8 mouse cellular contexts compared by ENCODE assay signal in the genomic region with DNA sequence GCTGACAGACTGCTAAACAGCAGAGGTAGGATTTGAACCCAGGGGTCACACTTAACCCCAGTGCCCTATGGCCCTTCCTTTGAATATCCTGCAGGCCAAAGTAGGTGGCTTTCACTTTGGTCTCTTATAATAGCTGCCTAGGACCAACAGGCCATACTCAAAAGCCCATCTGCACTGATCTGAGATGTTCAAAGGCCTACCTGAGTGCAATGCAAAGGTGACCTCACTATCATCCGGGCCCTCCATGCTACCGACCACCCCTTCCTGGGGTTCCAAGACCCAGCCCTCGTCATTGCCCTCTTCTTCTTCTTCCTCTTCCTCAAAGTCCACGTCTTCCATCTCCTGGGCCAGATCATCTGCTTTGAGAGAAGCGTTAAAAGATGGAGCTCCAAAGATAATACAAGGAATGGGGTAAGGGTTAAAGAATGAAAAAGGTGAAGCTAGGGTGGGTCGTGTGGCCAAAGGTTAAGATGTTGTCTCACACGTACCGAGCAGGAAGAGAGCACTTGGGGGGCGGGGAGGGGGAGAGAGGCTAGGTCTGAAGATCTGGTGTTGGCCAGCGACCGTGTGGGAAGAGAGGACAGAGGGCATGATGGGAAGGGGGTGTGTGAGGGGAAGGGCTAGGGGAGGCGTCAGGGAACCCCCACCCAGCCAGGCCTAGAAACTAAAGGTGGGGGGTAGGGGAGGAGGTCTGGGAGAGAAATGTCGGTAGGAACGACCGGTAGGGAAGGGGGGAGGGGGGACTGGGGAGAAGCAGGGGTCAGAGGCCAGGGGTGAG. TPM values are rescaled to one million over a fixed set of nuclear protein-coding genes. Genes with fewer than 3 reads are reported as not detected.
DNase-seq lines count a peak whose midpoint lies in the region; ATAC-seq and TF ChIP-seq lines count a peak whose summit lies in the region.

No protein-coding gene starts in this region.

- ATAC-seq in liver, embryonic 14.5 days (ENCODE audit: insufficient read depth) = peak; percentile 32
- ATAC-seq in neural tube, embryonic 12.5 days (ENCODE audit: low FRiP score, low read depth) = peak; percentile 52

- peak overlapping the region; percentile 96 for H3K4me2 ChIP-seq in liver, embryonic 14.5 days (ENCODE audit: low read depth)
- peak overlapping the region; percentile 83 for H3K4me2 ChIP-seq in neural tube, embryonic 12.5 days (replicated peaks)

- no peak for TF ChIP-seq EP300 in heart, adult 2 months (IDR thresholded peaks at IDR 0.05; ENCODE audit: insufficient read depth, low read depth, low read length)
- no peak for TF ChIP-seq EP300 in liver, embryonic 14.5 days (IDR thresholded peaks at IDR 0.05; ENCODE audit: low read depth)

- no peaks in the 10 kb centered on the region for H3K9me3 ChIP-seq in liver, embryonic 14.5 days (ENCODE audit: control insufficient read depth, low read length)
- no peaks in the 10 kb centered on the region for H3K9me3 ChIP-seq in neural tube, embryonic 12.5 days

- no peak for TF ChIP-seq POLR2A in heart, adult 2 months (IDR thresholded peaks at IDR 0.05; ENCODE audit: insufficient read depth, low read depth, low read length)

- DNase-seq in spleen, adult 18-20 months = peak; percentile 45 to 50
- DNase-seq in spleen, adult 12 weeks (ENCODE audit: low spot score) = no peak
- DNase-seq in cerebellum, postnatal 10 days = peak; percentile 82
- DNase-seq in heart, adult 2 months = peak; percentile 63 to 69
- DNase-seq in kidney, adult 9 months = peak; percentile 76
- peak in 2 of 3 experiments; percentile 30 to 41 for DNase-seq in liver, embryonic 14.5 days (ENCODE audit: low read depth in 3 of 3, low spot score in 3 of 3)
- DNase-seq in thymus, postnatal 14 days = peak; percentile 71

- peaks cover 7% of the 10 kb centered on the region for H3K4me1 ChIP-seq in heart, adult 2 months (ENCODE audit: control insufficient read depth, insufficient read depth, low read length)
- H3K4me1 ChIP-seq in liver, embryonic 14.5 days (replicated peaks; ENCODE audit: control insufficient read depth in 2 of 2, insufficient read depth in 2 of 2, low read length in 1 of 2) = peaks cover 17 to 18% of the 10 kb centered on the region in 2 experiments
- peaks cover 21% of the 10 kb centered on the region for H3K4me1 ChIP-seq in neural tube, embryonic 12.5 days

- peak overlapping the region; percentile 66 for H3K9ac ChIP-seq in heart, adult 2 months (ENCODE audit: low read depth, low read length)
- peak overlapping the region; percentile 79 for H3K9ac ChIP-seq in liver, embryonic 14.5 days (replicated peaks)
- H3K9ac ChIP-seq in neural tube, embryonic 12.5 days = peak overlapping the region; percentile 64

- intact Hi-C loops in heart, adult 2 months (cut with DNase I) = loop anchor here (1.0 kb wide), 2 partner anchors 48 to 78 kb away; a partner anchor contains a TSS

- peak overlapping the region; percentile 77 for H3K4me3 ChIP-seq in heart, adult 2 months
- peak overlapping the region; percentile 74 to 81 for H3K4me3 ChIP-seq in liver, embryonic 14.5 days (ENCODE audit: insufficient read depth in 1 of 2, low read depth in 2 of 2, low read length in 2 of 2)
- peak overlapping the region; percentile 63 for H3K4me3 ChIP-seq in neural tube, embryonic 12.5 days

- H3K79me2 ChIP-seq in heart, adult 2 months (replicated peaks; ENCODE audit: control insufficient read depth, insufficient read depth, low read length) = no peaks in the 10 kb centered on the region

- no peaks in the 10 kb centered on the region for H3K27me3 ChIP-seq in heart, adult 2 months (ENCODE audit: control insufficient read depth, insufficient read depth, low read length)
- no peaks in the 10 kb centered on the region for H3K27me3 ChIP-seq in liver, embryonic 14.5 days (ENCODE audit: control insufficient read depth, insufficient read depth, low read length)
- H3K27me3 ChIP-seq in neural tube, embryonic 12.5 days (replicated peaks) = no peaks in the 10 kb centered on the region

- no peaks in the 10 kb centered on the region for H3K36me3 ChIP-seq in heart, adult 2 months (ENCODE audit: control insufficient read depth, insufficient read depth, low read length)
- H3K36me3 ChIP-seq in liver, embryonic 14.5 days (replicated peaks; ENCODE audit: control insufficient read depth, insufficient read depth, low read depth) = peaks cover 8% of the 10 kb centered on the region
- peaks cover 40% of the 10 kb centered on the region for H3K36me3 ChIP-seq in neural tube, embryonic 12.5 days

- H3K27ac ChIP-seq in heart, adult 2 months = peak overlapping the region; percentile 91
- H3K27ac ChIP-seq in liver, embryonic 14.5 days = peak overlapping the region; percentile 45; the same call in 1 of the 2 replicates
- H3K27ac ChIP-seq in neural tube, embryonic 12.5 days = no peak overlapping the region

- TF ChIP-seq CTCF in heart, adult 2 months (IDR thresholded peaks at IDR 0.05) = no peak
- no peak for TF ChIP-seq CTCF in liver, embryonic 14.5 days (IDR thresholded peaks at IDR 0.05; ENCODE audit: low read depth)

- 9% methylated on average over 15 of the region's 15 CpGs for WGBS in heart, adult 2 months
- WGBS in liver, embryonic 14.5 days (ENCODE audit: insufficient replicate concordance) = 6% methylated on average over 15 of the region's 15 CpGs
- whole genome bisulfite sequencing in neural tube, embryonic 12.5 days = 13% methylated on average over 15 of the region's 15 CpGs

RNA-seq across cellular contexts. Expression of a gene that starts 0.7 kb away (rescaled TPM):
- 100 to 1,000 TPM in 1 of 2 experiments, 10 to 100 TPM in 1; 89.3 to 100 TPM for total RNA-seq in heart, adult 2 months (2021)
- polyA plus RNA-seq in heart, adult 2 months (2012; rRNA removed) = 116 and 135 TPM in 2 replicates
- polyA plus RNA-seq in liver, embryonic 14.5 days (2012; rRNA removed) = 47.3 and 55.8 TPM in 2 replicates
- 84.4 and 89.0 TPM in 2 replicates for polyA plus RNA-seq in liver, embryonic 14.5 days (2014; fragmentation: Nextera tagmentation; extraction: Ambion mirVana)
- 189 and 196 TPM in 2 replicates for polyA plus RNA-seq in neural tube, embryonic 12.5 days (2016; fragmentation: Nextera tagmentation; extraction: Ambion mirVana)

RNA-seq across cellular contexts. Expression of a gene that starts 0.9 kb away (rescaled TPM):
- 100 to 1,000 TPM; 126 to 140 TPM for total RNA-seq in heart, adult 2 months (2021)
- 104 and 113 TPM in 2 replicates for polyA plus RNA-seq in heart, adult 2 months (2012; rRNA removed)
- 16.8 and 17.8 TPM in 2 replicates for polyA plus RNA-seq in liver, embryonic 14.5 days (2012; rRNA removed)
- 42.1 and 42.6 TPM in 2 replicates for polyA plus RNA-seq in liver, embryonic 14.5 days (2014; fragmentation: Nextera tagmentation; extraction: Ambion mirVana)
- polyA plus RNA-seq in neural tube, embryonic 12.5 days (2016; fragmentation: Nextera tagmentation; extraction: Ambion mirVana) = 96.1 and 104 TPM in 2 replicates

RNA-seq across cellular contexts. Expression of a gene that starts 5.5 kb away (rescaled TPM):
- not detected for total RNA-seq in heart, adult 2 months (2021)
- 0.14 and 0.15 TPM in 2 replicates for polyA plus RNA-seq in heart, adult 2 months (2012; rRNA removed)
- polyA plus RNA-seq in liver, embryonic 14.5 days (2012; rRNA removed) = 0.57 and 1.0 TPM in 2 replicates
- 0.56 and 1.1 TPM in 2 replicates for polyA plus RNA-seq in liver, embryonic 14.5 days (2014; fragmentation: Nextera tagmentation; extraction: Ambion mirVana)
- 0.19 TPM in 1 of 2 replicates, not detected in the other for polyA plus RNA-seq in neural tube, embryonic 12.5 days (2016; fragmentation: Nextera tagmentation; extraction: Ambion mirVana)

RNA-seq across cellular contexts. Expression of a gene that starts 21.5 kb away (rescaled TPM):
- total RNA-seq in heart, adult 2 months (2021) = 10 to 100 TPM; 41.3 to 48.1 TPM
- 97.1 and 148 TPM in 2 replicates for polyA plus RNA-seq in heart, adult 2 months (2012; rRNA removed)
- 6.7 and 10.5 TPM in 2 replicates for polyA plus RNA-seq in liver, embryonic 14.5 days (2012; rRNA removed)
- 10.1 and 11.7 TPM in 2 replicates for polyA plus RNA-seq in liver, embryonic 14.5 days (2014; fragmentation: Nextera tagmentation; extraction: Ambion mirVana)
- 9.0 and 9.5 TPM in 2 replicates for polyA plus RNA-seq in neural tube, embryonic 12.5 days (2016; fragmentation: Nextera tagmentation; extraction: Ambion mirVana)

RNA-seq across cellular contexts. Expression of a gene that starts 48.0 kb away (rescaled TPM):
- 100 to 1,000 TPM; 130 to 132 TPM for total RNA-seq in heart, adult 2 months (2021)
- 85.5 and 111 TPM in 2 replicates for polyA plus RNA-seq in heart, adult 2 months (2012; rRNA removed)
- polyA plus RNA-seq in liver, embryonic 14.5 days (2012; rRNA removed) = 58.8 and 95.3 TPM in 2 replicates
- polyA plus RNA-seq in liver, embryonic 14.5 days (2014; fragmentation: Nextera tagmentation; extraction: Ambion mirVana) = 157 and 160 TPM in 2 replicates
- polyA plus RNA-seq in neural tube, embryonic 12.5 days (2016; fragmentation: Nextera tagmentation; extraction: Ambion mirVana) = 374 and 394 TPM in 2 replicates
